Mouse (Mus musculus) intestine, postnatal 0 days (tissue): ENCODE results near the gene Acpp. TPM values are rescaled to one million over a fixed set of nuclear protein-coding genes. Genes with fewer than 3 reads are reported as not detected.

ENCODE experiments used
- ATAC-seq: fragments of 200-750 bp; cut with Nextera tagmentation; 2 replicates; pipeline ENCODE4 v1.8.0; 2017; ENCODE audit warnings: mild to moderate bottlenecking, moderate TSS enrichment, moderate library complexity
- H3K27ac ChIP-seq: fragments of 300-500 bp; sonication (generic); 2 replicates; pipeline ENCODE4 v1.5.1; 2014; ENCODE audit warnings: mild to moderate bottlenecking, low read depth, low read length, moderate library complexity
- H3K27me3 ChIP-seq: fragments of 300-500 bp; sonication (generic); replicated peaks from 2 replicates; pipeline ENCODE4 v1.6.1; 2014; ENCODE audit warnings: low read length, mixed read lengths; ENCODE audit not compliant: control insufficient read depth, insufficient read depth
- H3K36me3 ChIP-seq: fragments of 300-500 bp; sonication (generic); 2 replicates; pipeline ENCODE4 v1.6.1; 2014; ENCODE audit warnings: mild to moderate bottlenecking, moderate library complexity; ENCODE audit not compliant: control insufficient read depth, insufficient read depth
- H3K4me1 ChIP-seq: fragments of 300-500 bp; sonication (generic); replicated peaks from 2 replicates; pipeline ENCODE4 v1.6.1; 2014; ENCODE audit warnings: antibody characterized with exemption, low read length, mixed read lengths; ENCODE audit not compliant: control insufficient read depth, insufficient read depth
- H3K4me2 ChIP-seq: fragments of 300-500 bp; sonication (generic); replicated peaks from 2 replicates; pipeline ENCODE4 v1.6.1; 2014; ENCODE audit warnings: low read depth, mild to moderate bottlenecking, moderate library complexity
- H3K4me3 ChIP-seq: fragments of 300-500 bp; sonication (generic); 2 replicates; pipeline ENCODE4 v1.5.1; 2014; ENCODE audit warnings: low read depth, low read length
- H3K9ac ChIP-seq: fragments of 300-500 bp; sonication (generic); 2 replicates; pipeline ENCODE4 v1.6.1; 2014; ENCODE audit warnings: mild to moderate bottlenecking, low read depth, low read length
- H3K9me3 ChIP-seq: fragments of 300-500 bp; sonication (generic); 2 replicates; pipeline ENCODE4 v1.6.1; 2016; ENCODE audit warnings: mixed run types; ENCODE audit not compliant: control insufficient read depth
- CTCF ChIP-seq: sonication (generic); IDR thresholded peaks from 2 replicates; pipeline ENCODE4 v1.5.1; 2016; ENCODE audit warnings: low read depth, mild to moderate bottlenecking, control low read depth, antibody characterized with exemption, moderate library complexity
- WGBS: fragments of 180-500 bp; shearing (Covaris S2); extraction: QIAGEN DNeasy Blood & Tissue Kit; methylation state at CpG from one replicate; pipeline ENCODE4 v1.1.7; 2014; 5-methylcytosine and 5-hydroxymethylcytosine counted together
- polyA plus RNA-seq: library from polyadenylated mRNA; unstranded; fragments of >200 nt; fragmentation: Nextera tagmentation; extraction: Ambion mirVana; gene quantifications from 2 replicates; pipeline ENCODE4 v1.2.1, GENCODE M21; 2015

The Acpp gene
- polyA plus RNA-seq, 1 experiment from 2014 or later: 3.6 TPM

DNA sequence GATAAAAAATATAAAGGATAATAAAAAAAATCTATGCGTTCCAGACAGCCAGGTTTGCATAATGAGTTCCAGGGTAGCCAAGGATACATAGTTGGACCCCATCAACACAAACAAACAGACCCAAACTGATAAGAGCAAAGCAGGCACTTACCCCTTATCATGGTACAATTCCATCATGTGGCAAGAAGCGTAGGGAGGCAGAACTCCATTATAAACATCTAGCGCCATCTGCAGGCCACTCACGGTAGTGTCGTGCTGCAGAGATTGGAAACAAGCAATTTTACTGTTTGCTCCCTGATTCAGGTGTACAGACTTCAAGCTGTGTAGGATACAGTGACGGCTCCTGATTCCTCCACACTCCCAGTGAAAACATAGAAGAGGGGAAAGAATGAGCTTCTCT is 30.8 kb downstream of the Acpp start:
- 10% methylated on average over 6 of the region's 6 CpGs for WGBS
- ATAC-seq: no peak

DNA sequence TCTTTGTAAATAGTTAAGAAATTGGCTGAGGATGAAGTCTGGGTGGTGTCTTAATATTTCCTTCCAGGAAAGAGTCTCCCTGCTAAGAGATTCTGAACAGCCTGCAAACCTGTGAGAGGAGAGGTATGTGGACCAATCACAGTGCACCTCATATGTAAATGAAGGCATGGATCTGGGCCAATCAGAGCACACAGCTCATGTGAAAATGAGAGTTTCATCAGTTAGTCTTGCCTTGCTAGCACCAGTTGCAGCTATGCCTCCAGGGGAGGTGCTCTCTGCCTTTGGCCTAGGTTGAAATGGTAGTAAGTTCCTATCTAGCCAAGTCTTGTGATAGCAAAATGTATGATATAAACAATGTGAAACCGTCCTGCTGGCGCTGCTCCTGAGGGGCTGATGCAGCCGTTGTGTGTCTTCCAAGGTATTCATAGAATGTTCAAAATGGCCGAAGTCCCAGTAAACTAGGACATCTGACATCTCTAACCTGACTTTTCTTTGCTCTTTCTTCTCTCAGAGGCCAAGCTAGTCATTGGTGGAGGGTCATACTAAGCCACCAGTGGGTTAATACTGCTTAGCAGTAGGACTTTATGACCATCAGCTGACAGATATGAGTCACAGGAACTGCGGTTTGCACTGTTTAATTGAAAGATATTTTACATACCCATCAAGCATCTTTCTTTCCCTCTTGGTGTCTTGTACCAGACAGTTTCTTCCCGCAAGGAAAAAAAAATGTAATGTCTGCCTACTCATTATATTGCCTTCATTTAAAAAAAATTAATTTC is 32.0 kb downstream of the Acpp start:
- 64% methylated on average over 6 of the region's 6 CpGs for WGBS

More for the DNA sequence above, 30.8 kb downstream of the Acpp start:
- TF ChIP-seq CTCF: peak; percentile 96
- Histone ChIP-seq H3K4me2 (no peak overlapping the region), H3K9ac (no peak overlapping the region), H3K27me3 (no peaks in the 10 kb centered on the region), H3K27ac (no peak overlapping the region), H3K4me1 (no peaks in the 10 kb centered on the region), H3K9me3 (no peaks in the 10 kb centered on the region), H3K36me3 (peaks cover 4% of the 10 kb centered on the region; the same call in 1 of the 2 replicates), H3K4me3 (no peak overlapping the region)

DNA sequence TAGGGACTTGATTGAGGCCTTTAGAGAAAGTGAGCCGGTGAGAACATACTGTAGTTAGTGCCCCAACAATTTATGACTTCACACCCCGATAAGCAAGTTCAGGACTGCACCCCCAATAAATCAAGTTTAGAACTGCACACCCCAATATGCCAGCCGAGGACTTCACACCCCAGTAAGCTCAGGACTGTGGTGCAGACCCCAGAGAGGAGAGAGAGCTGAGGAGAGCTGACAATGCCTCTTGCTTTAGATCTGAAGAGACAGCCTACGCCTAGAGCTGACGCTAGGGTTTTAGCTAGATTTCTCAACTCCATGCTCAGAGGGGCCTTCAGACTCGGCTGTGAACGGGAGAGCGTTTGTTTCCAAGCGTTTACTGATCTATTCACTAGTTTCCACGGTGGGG is 32.7 kb downstream of the Acpp start:
- no peaks in the 10 kb centered on the region for H3K9me3 ChIP-seq
- no peak overlapping the region for H3K4me3 ChIP-seq
- 43% methylated on average over 10 of the region's 10 CpGs for WGBS
- TF ChIP-seq CTCF: no peak
- peaks cover 4% of the 10 kb centered on the region; the same call in 1 of the 2 replicates for H3K36me3 ChIP-seq
- no peak for ATAC-seq
- H3K27ac ChIP-seq: no peak overlapping the region
- no peak overlapping the region for H3K9ac ChIP-seq
- H3K4me2 ChIP-seq: no peak overlapping the region
- no peaks in the 10 kb centered on the region for H3K4me1 ChIP-seq
- no peaks in the 10 kb centered on the region for H3K27me3 ChIP-seq

More for the DNA sequence above, 32.0 kb downstream of the Acpp start:
- no peak for ATAC-seq
- Histone ChIP-seq H3K27me3 (no peaks in the 10 kb centered on the region), H3K4me1 (no peaks in the 10 kb centered on the region), H3K27ac (no peak overlapping the region), H3K4me3 (no peak overlapping the region), H3K4me2 (no peak overlapping the region), H3K36me3 (peaks cover 4% of the 10 kb centered on the region; the same call in 1 of the 2 replicates), H3K9ac (no peak overlapping the region), H3K9me3 (no peaks in the 10 kb centered on the region)
- TF ChIP-seq CTCF: no peak

DNA sequence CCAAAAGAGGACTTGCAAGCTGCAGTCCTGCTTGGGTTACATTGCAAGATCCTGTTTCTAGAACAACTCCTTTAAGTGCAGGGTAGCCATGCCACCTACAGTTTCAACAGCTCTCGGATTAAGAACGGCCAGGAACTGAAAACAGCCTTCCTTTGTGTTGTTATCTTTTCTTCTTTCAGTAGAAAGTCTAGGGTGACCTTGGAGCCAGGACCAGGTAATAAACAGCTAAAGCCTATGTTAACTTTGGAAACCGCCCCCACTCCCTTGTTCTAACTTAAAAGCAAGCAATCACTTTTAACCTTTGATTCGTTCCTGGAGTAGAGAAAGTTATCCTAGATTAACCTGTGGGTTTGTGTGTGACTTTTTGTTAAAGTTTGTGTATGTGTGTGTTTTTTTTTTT is 33.2 kb downstream of the Acpp start:
- 34% methylated on average over 4 of the region's 4 CpGs for WGBS
- H3K27ac ChIP-seq: no peak overlapping the region

DNA sequence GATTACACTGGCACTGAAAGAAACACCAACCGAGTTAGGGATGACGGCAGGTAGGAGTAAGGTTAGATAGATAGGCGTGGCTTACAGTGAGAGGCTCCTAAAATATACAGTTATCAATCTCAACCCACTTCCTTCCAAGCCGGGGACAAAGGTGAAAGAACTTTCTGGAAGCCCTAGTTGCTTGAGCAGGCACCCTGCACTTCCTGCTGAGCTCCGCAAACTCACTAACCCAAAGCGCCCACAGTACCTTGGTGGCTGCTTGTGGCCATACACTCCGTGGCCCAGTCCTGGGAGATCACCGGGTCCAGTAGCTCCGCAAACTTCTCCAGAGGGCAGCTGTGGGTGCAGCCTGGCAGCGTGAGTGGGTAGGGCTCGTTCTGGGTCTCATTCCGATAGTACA is 37.0 kb downstream of the Acpp start:
- no peak for TF ChIP-seq CTCF
- Histone ChIP-seq H3K4me3 (no peak overlapping the region), H3K9ac (no peak overlapping the region), H3K4me2 (no peak overlapping the region), H3K27ac (no peak overlapping the region), H3K36me3 (peaks cover 4% of the 10 kb centered on the region; the same call in 1 of the 2 replicates), H3K27me3 (no peaks in the 10 kb centered on the region), H3K4me1 (no peaks in the 10 kb centered on the region), H3K9me3 (no peaks in the 10 kb centered on the region)
- 47% methylated on average over 12 of the region's 12 CpGs for WGBS
- ATAC-seq: peak; percentile 67

More for the DNA sequence above, 33.2 kb downstream of the Acpp start:
- ATAC-seq: peak; percentile 72
- H3K4me2 ChIP-seq: no peak overlapping the region
- H3K9me3 ChIP-seq: no peaks in the 10 kb centered on the region
- TF ChIP-seq CTCF: no peak
- H3K27me3 ChIP-seq: no peaks in the 10 kb centered on the region
- no peak overlapping the region for H3K9ac ChIP-seq
- H3K4me3 ChIP-seq: no peak overlapping the region
- no peaks in the 10 kb centered on the region for H3K4me1 ChIP-seq
- peaks cover 4% of the 10 kb centered on the region; the same call in 1 of the 2 replicates for H3K36me3 ChIP-seq

DNA sequence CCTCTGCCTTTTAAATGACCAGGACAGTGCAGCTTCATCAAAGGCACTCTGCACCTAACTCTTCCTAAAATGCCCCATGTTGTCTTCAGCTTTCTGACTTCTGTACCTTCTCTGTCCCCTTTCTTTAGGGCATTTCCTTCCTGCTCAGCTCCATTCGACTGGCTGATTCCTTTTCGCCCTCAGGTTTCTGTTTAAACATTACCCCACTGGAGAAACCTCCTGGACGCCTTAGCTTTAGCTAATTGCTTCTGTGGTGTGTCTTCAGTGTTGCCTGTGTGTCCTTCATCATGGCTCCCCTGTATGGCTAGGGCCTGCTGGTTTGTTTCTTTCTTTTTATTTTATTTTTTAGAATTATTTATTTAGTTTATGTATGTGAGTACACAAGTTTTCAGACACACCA is 40.5 kb downstream of the Acpp start:
- H3K4me2 ChIP-seq: no peak overlapping the region
- no peak for ATAC-seq
- no peak overlapping the region for H3K4me3 ChIP-seq
- no peak overlapping the region for H3K27ac ChIP-seq
- H3K9ac ChIP-seq: no peak overlapping the region
- no peaks in the 10 kb centered on the region for H3K36me3 ChIP-seq
- WGBS: 56% methylated on average over 3 of the region's 3 CpGs
- no peaks in the 10 kb centered on the region for H3K27me3 ChIP-seq
- no peaks in the 10 kb centered on the region for H3K9me3 ChIP-seq
- no peaks in the 10 kb centered on the region for H3K4me1 ChIP-seq
- no peak for TF ChIP-seq CTCF
